Mouse (Mus musculus): ENCODE results near the gene Aldh4a1. TPM values are rescaled to one million over a fixed set of nuclear protein-coding genes. Genes with fewer than 3 reads are reported as not detected.

Gene Aldh4a1
- polyA plus RNA-seq, 1 experiment from 2014 or later: 31.1 TPM

Small RNA genes within 50 kb of the gene (microRNA-seq; reads per million reads assigned to microRNA genes)
- gene Gm25571: not detected
- gene Mir7020: not detected

Other genes with a start within 250 kb of the Aldh4a1 start
- 4.6 and 4.8 TPM in 2 replicates for gene Iffo2, start 92.3 kb upstream of the Aldh4a1 start, polyA plus RNA-seq (2015; fragmentation: Nextera tagmentation; extraction: Ambion mirVana)
- not detected in 2 replicates for gene Gm21969, start 19.7 kb upstream of the Aldh4a1 start, polyA plus RNA-seq (2015; fragmentation: Nextera tagmentation; extraction: Ambion mirVana)
- gene Tas1r2, start 30.7 kb downstream of the Aldh4a1 start, polyA plus RNA-seq (2015; fragmentation: Nextera tagmentation; extraction: Ambion mirVana): not detected in 2 replicates
- 0.15 TPM in 1 of 2 replicates, not detected in the other for gene Pax7, start 210.7 kb downstream of the Aldh4a1 start, polyA plus RNA-seq (2015; fragmentation: Nextera tagmentation; extraction: Ambion mirVana)

Measured in forebrain, embryonic 16.5 days (tissue).